Mouse (Mus musculus) frontal cortex, postnatal 36 days (tissue): ENCODE measurements around the gene Tinf2.

ENCODE experiments used
- DNase-seq, 2 experiments: peaks; one replicate each; pipeline ENCODE4 v3.0.0; 2022; ENCODE audit warnings: low spot score in 2 of 2

Gene Tinf2

GRCm38 (mm10) chr14:55681160-55682117, at the start of gene Tinf2:
Tinf2 (minus strand) TSS chr14:55681820.
- DNase-seq, result peak; percentile 94 to 98

GRCm38 (mm10) chr14:55730531-55731032, 49.0 kb upstream of the Tinf2 start:
- DNase-seq, result peak in 1 of 2 experiments; percentile 51

DNA sequence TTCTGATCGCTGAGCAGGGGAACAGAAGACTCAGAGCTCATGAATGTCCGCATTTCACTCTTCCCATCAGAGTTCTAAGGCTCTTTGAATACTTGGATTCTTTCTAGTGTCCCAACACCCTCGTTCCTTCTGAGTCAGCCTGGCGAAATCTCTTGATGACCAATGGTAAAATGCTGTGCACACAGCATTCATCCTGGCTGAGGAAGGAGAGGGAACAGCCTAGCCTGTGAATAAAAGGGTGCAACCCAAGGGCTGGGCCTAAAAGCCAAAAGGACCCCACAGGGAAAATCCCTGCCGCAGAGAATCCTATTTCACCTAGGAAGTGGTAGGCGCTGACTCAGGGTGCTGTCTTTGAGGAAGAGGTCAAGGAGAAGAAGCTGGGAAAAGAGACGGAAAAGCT, 48.5 kb upstream of the Tinf2 start:
- DNase-seq, result no peak

GRCm38 (mm10) chr14:55727889-55728685, 46.5 kb upstream of the Tinf2 start:
- no peak for DNase-seq

- DNase-seq, result no peak
These were observed 44.6 kb upstream of the Tinf2 start for GRCm38 (mm10) chr14:55726261-55726660.

DNA sequence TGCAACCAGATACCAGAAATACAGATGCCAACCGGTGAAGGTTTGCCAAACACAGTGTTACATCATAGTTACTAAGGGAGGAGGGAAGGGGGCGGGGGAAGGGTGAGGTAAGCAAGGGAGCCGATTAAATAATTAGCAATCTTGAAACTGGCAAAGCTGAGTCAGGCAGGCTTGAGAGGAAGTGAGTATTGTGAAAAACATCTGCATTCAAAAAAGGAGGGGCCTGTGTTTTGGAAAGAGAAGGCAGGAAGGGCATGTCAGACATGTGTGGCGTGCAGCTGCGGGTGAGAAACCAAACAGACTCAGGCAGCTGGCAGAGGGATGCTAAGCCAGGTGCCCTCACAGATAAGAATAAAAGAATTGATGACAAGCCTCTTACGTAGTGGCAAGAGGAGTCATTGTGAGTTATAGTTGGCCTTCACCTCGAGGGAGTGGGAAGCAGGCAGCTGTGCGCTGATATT, 42.8 kb upstream of the Tinf2 start:
- DNase-seq, result no peak

DNA sequence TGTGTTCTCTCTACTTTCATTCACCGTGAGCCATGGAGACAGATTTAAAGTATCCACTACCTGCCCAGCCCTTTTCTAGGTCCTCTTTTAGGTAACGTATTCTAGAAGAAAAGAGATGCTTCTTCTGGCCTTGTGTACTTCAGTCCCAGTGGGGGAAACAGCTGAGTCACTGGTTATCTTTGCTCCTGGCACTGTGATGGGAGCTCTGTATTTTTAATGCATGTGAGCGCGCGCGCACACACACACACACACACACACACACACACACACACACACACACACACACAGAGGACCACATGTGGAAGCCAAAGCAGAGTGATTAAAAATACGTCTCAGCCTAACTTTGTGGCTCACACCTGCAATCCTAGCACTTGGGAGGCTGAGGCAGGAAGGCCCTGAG, 41.8 kb upstream of the Tinf2 start:
- no peak for DNase-seq

- no peak for DNase-seq
These were observed 40.9 kb upstream of the Tinf2 start for GRCm38 (mm10) chr14:55722438-55722945.

DNA sequence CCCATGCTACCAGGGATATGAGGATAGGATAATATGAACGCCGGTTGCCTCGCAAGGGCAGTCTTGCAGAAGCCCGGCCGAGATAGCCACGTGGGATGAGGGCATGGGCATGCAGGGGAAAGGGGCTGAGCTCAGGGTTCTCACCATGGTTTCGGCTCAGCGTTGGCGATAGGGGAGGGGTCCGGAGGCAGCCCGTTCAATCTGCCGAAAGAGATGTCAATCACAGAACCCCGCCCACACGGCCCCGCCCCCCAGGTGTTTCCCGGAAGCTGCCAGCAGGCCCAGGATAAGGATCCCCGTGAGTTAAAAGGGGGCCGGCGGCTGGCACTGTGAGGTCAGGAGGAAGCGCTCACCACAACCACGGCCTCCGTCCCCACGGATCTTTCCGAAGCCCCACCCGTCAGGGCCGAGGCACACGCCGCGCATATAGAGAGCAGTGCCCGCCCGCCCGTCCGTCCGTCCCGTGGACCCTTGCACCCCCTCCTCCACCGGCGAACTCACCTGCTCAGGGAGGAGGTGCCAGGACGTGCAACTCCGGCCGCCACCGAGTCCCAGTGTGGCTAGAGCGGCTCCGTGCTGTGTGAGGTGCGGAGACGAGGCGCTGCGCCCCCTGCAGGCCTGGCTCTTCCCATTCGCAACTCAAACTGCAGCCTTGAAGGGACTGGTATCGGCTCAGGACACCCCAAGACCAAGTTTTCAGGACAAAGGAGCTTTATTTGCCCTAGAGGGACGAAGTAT, 40.2 kb upstream of the Tinf2 start, which contains the start of gene Rabggta:
TSS of gene Rabggta (minus strand) at position 564 of the 738 bp plus-strand sequence.
- peak; percentile 90 to 93 for DNase-seq

GRCm38 (mm10) chr14:55721076-55721475, 39.5 kb upstream of the Tinf2 start:
- no peak for DNase-seq

DNA sequence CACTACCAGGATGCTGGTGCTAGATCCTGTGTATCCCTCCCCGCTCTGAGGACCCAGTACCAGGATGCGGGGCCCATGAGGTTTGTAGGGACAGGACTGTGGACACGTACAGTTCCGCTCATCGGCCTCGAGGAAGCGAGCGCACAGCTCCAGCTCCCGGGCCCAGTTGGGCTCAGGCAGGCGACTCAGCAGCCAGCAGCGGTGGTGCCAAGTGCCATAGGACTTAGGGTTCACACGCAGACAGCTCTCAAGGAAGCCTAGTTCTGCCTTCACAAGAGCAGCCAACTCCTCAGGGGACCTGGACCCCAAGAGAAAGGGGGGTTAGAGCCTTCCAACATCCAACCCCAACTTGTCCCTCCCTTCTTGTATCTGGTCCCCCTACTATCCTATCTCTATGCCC, 39.0 kb upstream of the Tinf2 start:
- DNase-seq, result no peak

DNA sequence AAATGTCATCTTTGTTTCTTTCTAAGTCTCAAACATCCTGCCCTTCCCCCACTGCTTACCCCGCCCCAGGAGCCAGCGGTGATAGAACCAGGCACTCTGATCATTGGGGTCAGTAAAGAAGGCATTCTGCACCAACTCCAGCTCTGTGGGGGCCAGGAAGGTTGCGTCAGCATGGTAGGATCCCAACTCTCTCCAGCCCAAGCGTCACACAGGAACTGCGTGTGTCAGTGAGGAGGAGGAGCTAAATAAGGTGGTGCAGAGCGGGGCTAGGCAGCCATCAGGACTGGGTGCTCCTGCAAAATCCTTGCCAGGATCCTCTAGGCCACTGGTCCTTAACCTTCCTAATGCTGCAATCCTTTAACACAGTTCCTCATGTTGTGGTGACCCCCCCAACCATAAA, 38.1 kb upstream of the Tinf2 start:
- no peak for DNase-seq

- no peak for DNase-seq
These were observed 35.3 kb upstream of the Tinf2 start for GRCm38 (mm10) chr14:55716884-55717283.

GRCm38 (mm10) chr14:55716271-55716670, 34.7 kb upstream of the Tinf2 start:
- DNase-seq, result no peak

DNA sequence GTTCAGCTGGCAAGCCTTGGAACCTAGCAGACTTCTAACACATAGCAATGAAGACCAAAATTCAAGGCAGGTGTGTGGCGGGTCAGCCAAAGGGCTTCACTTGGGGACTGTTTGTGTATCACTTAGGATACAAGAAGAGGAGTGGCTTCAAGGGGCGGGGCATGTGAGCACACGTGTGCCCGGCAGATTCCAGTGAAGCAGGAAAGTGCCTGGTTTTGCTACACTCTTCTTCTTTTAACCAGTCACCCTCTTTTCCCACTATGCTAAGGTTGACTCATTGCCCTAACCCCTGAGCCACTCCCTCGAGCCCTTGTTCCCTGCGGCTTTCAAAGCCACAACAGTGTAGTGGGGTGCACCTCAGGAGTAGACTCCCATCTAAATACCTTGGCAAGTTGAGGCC, 33.3 kb upstream of the Tinf2 start:
- no peak for DNase-seq

- no peak for DNase-seq
These were observed 32.1 kb upstream of the Tinf2 start, which contains the start of gene Tgm1 for GRCm38 (mm10) chr14:55713729-55714122. Tgm1 (minus strand) TSS chr14:55713926.

GRCm38 (mm10) chr14:55713007-55713728, 31.5 kb upstream of the Tinf2 start:
- DNase-seq, result no peak

GRCm38 (mm10) chr14:55711786-55712185, 30.2 kb upstream of the Tinf2 start:
- DNase-seq, result no peak

DNA sequence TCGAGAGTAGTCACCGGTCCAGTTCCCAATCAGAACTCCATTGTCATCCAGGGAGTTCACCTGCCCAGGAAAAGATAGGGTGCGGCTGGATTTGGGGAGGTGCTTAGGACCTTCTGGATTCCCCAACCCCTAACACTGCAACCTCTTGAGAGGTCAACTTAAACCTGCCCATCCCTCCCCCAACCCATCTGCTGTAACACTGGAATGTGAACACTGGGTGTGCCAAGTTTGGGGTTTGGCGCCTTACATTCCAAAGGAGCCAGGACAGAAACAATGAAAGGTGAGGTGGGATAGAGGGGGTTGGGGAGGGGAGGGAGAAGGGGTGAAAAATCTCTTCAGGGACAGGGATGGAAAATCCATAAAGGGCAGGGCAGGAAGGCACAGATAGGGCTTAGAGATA, 27.9 kb upstream of the Tinf2 start:
- no peak for DNase-seq

DNA sequence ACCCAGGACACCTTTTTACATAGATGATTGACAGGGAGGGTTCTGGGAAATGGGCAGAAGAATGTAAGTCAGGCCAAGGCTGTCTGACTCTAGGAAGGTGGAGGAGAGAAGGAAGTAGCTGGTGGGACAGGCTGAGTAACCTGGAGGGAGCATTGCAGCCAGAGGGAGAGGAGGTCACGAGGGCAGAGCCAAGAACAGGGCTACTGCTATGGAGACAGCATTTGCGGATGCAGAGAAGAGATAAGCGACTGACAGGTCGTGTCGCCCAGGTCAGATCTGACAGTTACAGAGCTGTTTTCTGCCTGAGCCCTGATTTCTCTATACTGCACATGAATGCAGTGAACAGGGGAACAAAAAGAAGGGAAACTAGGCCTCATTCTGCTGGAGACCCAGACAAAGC, 25.8 kb upstream of the Tinf2 start:
- DNase-seq, result no peak
